Comparison of ENCODE assay signal across 17 mouse cellular contexts in the genomic region with DNA sequence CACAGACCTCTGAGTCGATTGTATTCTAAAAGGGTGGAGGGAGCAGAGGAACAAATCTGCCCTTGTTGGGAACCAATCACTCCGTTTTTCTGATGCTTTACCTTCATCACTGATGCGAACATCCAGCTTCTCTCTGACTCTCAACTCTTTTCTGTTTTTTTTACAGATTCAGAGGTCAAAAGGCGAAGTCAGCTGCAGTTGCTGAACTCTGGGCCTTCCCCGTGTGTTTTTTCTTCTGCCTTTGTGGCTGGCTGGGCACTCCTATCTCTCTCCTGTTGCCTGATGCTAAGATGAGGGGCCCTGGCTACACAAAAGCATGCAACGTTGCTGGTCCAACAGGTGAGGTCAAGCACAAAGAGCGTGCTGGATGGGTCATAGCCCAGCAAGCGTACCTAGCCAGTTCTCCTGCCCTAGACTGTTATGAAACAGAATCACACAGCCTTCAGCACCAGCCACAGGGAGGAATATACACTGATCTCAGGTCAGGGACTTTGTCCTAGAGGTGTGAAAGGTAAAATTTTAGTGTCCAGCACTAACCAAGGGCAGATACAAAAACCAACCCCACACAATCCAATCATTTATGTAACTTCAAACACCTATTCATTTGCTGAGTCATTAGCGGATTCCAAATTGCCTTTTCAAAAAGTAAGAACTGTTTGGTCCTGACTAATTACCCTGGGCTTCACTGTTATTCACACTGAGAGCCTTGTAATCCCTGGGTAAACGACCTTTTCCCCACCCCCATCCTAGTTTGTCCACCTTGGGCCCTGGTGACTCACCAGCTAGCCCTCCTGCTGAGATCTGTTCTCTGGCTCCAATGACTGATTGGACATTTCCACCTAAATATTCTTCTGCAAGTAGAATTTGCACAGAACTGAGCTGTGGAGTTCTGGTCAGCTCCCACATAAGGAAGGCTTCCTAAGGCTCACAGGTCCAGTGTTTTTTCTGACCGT. TPM values are rescaled to one million over a fixed set of nuclear protein-coding genes. Genes with fewer than 3 reads are reported as not detected.
DNase-seq lines count a peak whose midpoint lies in the region; ATAC-seq and TF ChIP-seq lines count a peak whose summit lies in the region.
"Had no signal": no experiment of that assay in that cellular context is flagged by ENCODE, and none has a peak within 500 bp of the region (broad histone marks: within the 10 kb centered on the region; RNA-seq: fewer than 3 reads in every experiment).

No protein-coding gene starts in this region.

- no peaks in the 10 kb centered on the region; the same call in 1 of the 2 replicates for H3K4me1 ChIP-seq in liver, postnatal 0 days (ENCODE audit: insufficient read depth)
- H3K4me1 ChIP-seq in neural tube, embryonic 15.5 days, result no peaks in the 10 kb centered on the region
- H3K4me1 ChIP-seq: embryonic facial prominence, embryonic 12.5 days; hindbrain, embryonic 15.5 days; stomach, embryonic 15.5 days had no signal

- H3K4me2 ChIP-seq in liver, postnatal 0 days (ENCODE audit: low read depth, low read length), result no peak overlapping the region
- H3K4me2 ChIP-seq in neural tube, embryonic 15.5 days, result no peak overlapping the region
- H3K4me2 ChIP-seq: embryonic facial prominence, embryonic 12.5 days; hindbrain, embryonic 15.5 days; stomach, embryonic 15.5 days had no signal

- 56% methylated on average over 11 of the region's 11 CpGs for WGBS in liver, postnatal 0 days (ENCODE audit: insufficient replicate concordance)
- 65% methylated on average over 11 of the region's 11 CpGs for WGBS in neural tube, embryonic 15.5 days

- no peaks in the 10 kb centered on the region for H3K27me3 ChIP-seq in liver, postnatal 0 days (ENCODE audit: insufficient read depth, low read length)
- H3K27me3 ChIP-seq in neural tube, embryonic 15.5 days (replicated peaks), result no peaks in the 10 kb centered on the region
- H3K27me3 ChIP-seq: embryonic facial prominence, embryonic 12.5 days; hindbrain, embryonic 15.5 days; Patski; stomach, embryonic 15.5 days had no signal

- TF ChIP-seq EP300 in liver, postnatal 0 days (IDR thresholded peaks at IDR 0.05; ENCODE audit: low read depth), result no peak

- TF ChIP-seq CTCF in liver, postnatal 0 days (IDR thresholded peaks at IDR 0.05; ENCODE audit: low read depth), result no peak

- no peak overlapping the region for H3K9ac ChIP-seq in liver, postnatal 0 days (replicated peaks)
- no peak overlapping the region for H3K9ac ChIP-seq in neural tube, embryonic 15.5 days (replicated peaks)
- H3K9ac ChIP-seq: embryonic facial prominence, embryonic 12.5 days; hindbrain, embryonic 15.5 days; stomach, embryonic 15.5 days had no signal

- H3K9me3 ChIP-seq in liver, postnatal 0 days (ENCODE audit: low read length), result no peaks in the 10 kb centered on the region
- H3K9me3 ChIP-seq in neural tube, embryonic 15.5 days (replicated peaks), result no peaks in the 10 kb centered on the region
- H3K9me3 ChIP-seq: embryonic facial prominence, embryonic 12.5 days; forebrain, embryonic 10.5 days; hindbrain, embryonic 15.5 days; stomach, embryonic 15.5 days had no signal

- H3K36me3 ChIP-seq in liver, postnatal 0 days (replicated peaks; ENCODE audit: insufficient read depth, low read length), result no peaks in the 10 kb centered on the region
- no peaks in the 10 kb centered on the region for H3K36me3 ChIP-seq in neural tube, embryonic 15.5 days
- H3K36me3 ChIP-seq: embryonic facial prominence, embryonic 12.5 days; forebrain, embryonic 10.5 days; hindbrain, embryonic 15.5 days; stomach, embryonic 15.5 days had no signal

- DNase-seq in embryo, embryonic 10 days (ENCODE audit: low spot score), result peak; percentile 14
- no peak for DNase-seq in embryo, embryonic 11 days
- no peak for DNase-seq in liver, postnatal 0 days
- no peak for DNase-seq in liver
- DNase-seq in adrenal gland, postnatal 25 days, result peak; percentile 10
- DNase-seq in gastrocnemius, adult 8-10 months (ENCODE audit: low spot score in 2 of 2), result no peak
- DNase-seq: cerebellum, adult 9-11 months; midbrain, embryonic 14.5 days; thymus, postnatal 36 days had no signal

- no peak overlapping the region for H3K4me3 ChIP-seq in liver, postnatal 0 days (ENCODE audit: low read depth, low read length)
- H3K4me3 ChIP-seq in neural tube, embryonic 15.5 days (replicated peaks), result no peak overlapping the region
- H3K4me3 ChIP-seq: embryonic facial prominence, embryonic 12.5 days; forebrain, embryonic 10.5 days; hindbrain, embryonic 15.5 days; stomach, embryonic 15.5 days had no signal

- no peak overlapping the region for H3K27ac ChIP-seq in liver, postnatal 0 days (ENCODE audit: low read depth)
- H3K27ac ChIP-seq in neural tube, embryonic 15.5 days (replicated peaks), result no peak overlapping the region
- H3K27ac ChIP-seq: embryonic facial prominence, embryonic 12.5 days; forebrain, embryonic 10.5 days; hindbrain, embryonic 15.5 days; macrophage; stomach, embryonic 15.5 days had no signal

- peak; percentile 63; the same call in 1 of the 2 replicates for ATAC-seq in liver, postnatal 0 days
- ATAC-seq in neural tube, embryonic 15.5 days (ENCODE audit: low FRiP score), result no peak
- ATAC-seq: CD4-positive, CD25-positive, alpha-beta regulatory T cell, adult 4 months; Patski had no signal

RNA-seq across cellular contexts. Expression of gene Trim45, which starts 29.3 kb away (rescaled TPM):
- 0.59 and 0.67 TPM in 2 replicates for polyA plus RNA-seq in liver, postnatal 0 days (2015; fragmentation: Nextera tagmentation; extraction: Ambion mirVana)
- total RNA-seq in adrenal gland, postnatal 25 days (2021), result 4.9 and 5.0 TPM in 2 replicates
- total RNA-seq in gastrocnemius, adult 8-10 months (2022), result 1 to 10 TPM; 4.5 to 6.4 (median 5.7) TPM
- polyA plus RNA-seq in neural tube, embryonic 15.5 days (2015; fragmentation: Nextera tagmentation; extraction: Ambion mirVana), result 6.5 and 6.8 TPM in 2 replicates

Comparison
In these comparisons a context has a peak if more than half of its experiments do, and no peak if none do; other contexts are left out.
1. DNase-seq: peak in embryo, embryonic 10 days (single experiment) and adrenal gland, postnatal 25 days (single experiment); none in embryo, embryonic 11 days (single experiment), liver, postnatal 0 days (single experiment), liver (single experiment) and gastrocnemius, adult 8-10 months (0 of 2).